Mouse (Mus musculus) MN1 (cell line): Measurements from ENCODE around the gene Frmpd2.
A peak's percentile ranks its signal among the peaks of the same experiment; 100 is the strongest.
"Not testable (repeated sequence)": the region's sequence is repeated elsewhere in the genome, so short reads cannot be mapped to it uniquely, and the experiment has no call there.

Experiments used
- DNase-seq: peaks from one replicate; pipeline ENCODE4 v3.0.0-alpha.2; 2016; ENCODE audit warnings: low spot score

Gene Frmpd2

DNA sequence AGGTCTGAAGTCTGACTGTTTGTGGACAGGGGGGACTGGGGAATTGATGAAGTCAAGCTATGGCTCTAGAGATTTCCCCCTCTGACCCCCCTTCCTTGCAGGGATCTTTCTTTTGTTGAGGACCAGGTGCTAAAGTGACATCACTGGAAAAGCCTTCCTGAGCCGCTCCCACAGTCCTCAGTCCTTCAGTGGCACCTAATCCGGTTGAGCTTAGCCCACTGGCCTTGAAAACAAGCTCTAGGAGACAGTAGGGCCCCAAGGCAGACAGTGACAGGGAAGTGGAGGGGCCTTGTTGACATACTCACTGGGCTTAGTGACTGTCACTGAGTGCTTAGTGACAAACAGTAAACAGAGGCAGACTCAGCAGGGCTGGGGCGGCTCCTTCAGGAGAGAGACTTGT is at the start of gene Frmpd2:
Gene Frmpd2, plus strand, starts transcription at position 366 of the 400 bp plus-strand sequence.
- DNase-seq: no peak

GRCm38 (mm10) chr14:33423003-33423402 is 48.5 kb upstream of the Frmpd2 start:
- DNase-seq: no peak

DNA sequence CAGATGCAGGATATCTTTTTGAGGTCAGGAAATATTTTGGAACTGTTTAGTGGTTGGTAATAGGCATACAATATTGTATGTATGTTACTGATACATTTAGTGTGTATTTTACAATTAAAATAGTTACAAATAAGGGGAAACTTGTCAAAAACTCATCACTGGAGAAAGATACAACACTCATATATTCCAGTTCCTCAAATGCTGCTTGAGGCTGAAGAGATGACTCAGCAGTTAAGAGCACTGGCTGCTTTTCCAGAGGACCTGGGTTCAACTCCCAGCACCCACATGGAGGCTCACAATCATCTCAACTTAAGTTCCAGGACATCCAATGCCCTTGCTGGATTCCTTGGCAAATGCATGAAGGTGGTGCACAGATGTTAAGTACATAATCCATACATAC is 47.4 kb upstream of the Frmpd2 start:
- DNase-seq: no peak

GRCm38 (mm10) chr14:33432485-33432884 is 39.0 kb upstream of the Frmpd2 start:
- not testable (repeated sequence) for DNase-seq

GRCm38 (mm10) chr14:33443780-33444179 is 27.7 kb upstream of the Frmpd2 start:
- DNase-seq: no peak

- no peak for DNase-seq
Observed at GRCm38 (mm10) chr14:33445962-33446361, 25.5 kb upstream of the Frmpd2 start.

- peak; percentile 34 for DNase-seq
Observed at GRCm38 (mm10) chr14:33446561-33447023, 24.9 kb upstream of the Frmpd2 start.

- peak; percentile 97 for DNase-seq
Observed at GRCm38 (mm10) chr14:33447027-33447569, 24.4 kb upstream of the Frmpd2 start, which contains the start of gene Mapk8. TSS of gene Mapk8 (minus strand) at chr14:33447158.

DNA sequence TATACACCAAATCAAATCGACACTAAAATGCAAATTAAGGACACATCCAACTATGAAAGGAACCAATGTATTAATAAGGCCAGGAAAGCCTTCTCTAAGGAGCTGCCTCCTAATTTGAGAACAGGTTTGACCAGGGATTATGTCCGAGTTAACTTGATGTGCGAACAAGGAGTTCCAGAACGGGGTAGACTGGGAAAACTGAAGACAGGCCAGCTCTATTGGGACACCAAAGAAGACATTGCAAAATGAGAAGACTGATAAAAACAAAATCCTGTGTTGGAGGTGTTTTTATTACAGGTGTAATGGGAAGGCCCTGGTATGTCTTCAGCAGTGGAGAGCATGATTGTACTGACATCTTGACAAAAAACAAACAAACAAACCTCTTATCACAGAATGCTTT is 23.2 kb upstream of the Frmpd2 start:
- no peak for DNase-seq

GRCm38 (mm10) chr14:33449296-33449840 is 22.1 kb upstream of the Frmpd2 start:
- no peak for DNase-seq

DNA sequence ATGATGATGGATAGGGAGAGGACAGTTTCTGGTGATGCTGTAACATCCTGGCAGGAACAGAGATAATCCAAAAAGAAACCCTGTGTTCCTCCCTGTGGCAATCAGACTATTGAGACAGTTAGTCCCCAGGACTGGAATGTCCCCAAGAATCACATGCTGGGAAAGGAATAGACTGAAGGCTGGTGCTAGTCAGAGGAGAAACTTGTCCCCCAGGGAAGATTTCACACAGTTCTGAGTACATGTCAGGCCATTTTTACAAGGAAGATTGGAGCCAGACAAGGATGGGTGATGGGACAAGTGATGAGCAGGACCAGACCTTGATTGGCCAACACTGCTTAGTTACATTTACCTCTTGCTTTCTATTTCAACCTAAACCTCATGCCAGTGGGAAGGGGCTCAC is 21.2 kb upstream of the Frmpd2 start:
- no peak for DNase-seq

GRCm38 (mm10) chr14:33463658-33464057 is 7.8 kb upstream of the Frmpd2 start:
- no peak for DNase-seq

- no peak for DNase-seq
Observed at GRCm38 (mm10) chr14:33467766-33468165, 3.7 kb upstream of the Frmpd2 start.

DNA sequence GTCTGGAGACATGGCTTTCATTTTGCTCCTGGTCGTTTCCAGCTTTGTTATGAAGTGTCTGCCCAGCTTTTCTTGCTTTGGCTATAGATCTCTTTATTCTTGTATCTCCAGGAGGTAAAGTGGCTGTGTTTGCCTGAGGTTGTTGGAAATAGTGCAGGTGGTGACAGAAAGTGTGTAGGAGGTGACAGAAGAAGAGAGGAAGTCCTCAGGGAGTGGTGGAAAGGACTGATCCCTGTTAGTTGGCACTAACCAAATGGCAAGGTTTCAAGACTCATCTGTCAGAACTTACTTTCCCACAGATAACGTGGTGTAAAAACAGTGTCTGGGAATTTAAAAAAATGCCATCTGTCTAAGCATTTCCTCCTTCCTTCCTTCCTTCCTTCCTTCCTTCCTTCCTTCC is 3.0 kb downstream of the Frmpd2 start:
- DNase-seq: no peak

GRCm38 (mm10) chr14:33476094-33476760 is 4.7 kb downstream of the Frmpd2 start:
- DNase-seq: no peak

DNA sequence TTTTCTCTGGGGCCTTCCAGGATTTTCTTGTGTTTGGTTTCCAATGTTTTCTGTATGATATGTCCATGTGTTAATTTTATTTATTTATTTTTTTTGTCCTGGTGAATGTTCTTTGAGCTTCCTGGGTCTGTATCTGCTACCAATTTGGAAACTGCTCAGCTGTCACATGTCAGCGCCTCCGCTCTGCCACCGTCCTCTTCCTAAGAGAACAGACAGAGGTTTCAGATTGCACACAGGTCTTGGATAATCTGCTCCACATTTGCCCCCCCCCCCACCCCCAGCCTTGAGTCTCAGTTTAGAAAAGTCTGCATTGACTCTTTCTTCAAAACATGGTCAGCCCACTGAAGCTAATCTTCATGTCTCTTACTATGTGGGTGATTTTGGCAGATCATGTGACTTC is 10.5 kb downstream of the Frmpd2 start:
- DNase-seq: no peak

DNA sequence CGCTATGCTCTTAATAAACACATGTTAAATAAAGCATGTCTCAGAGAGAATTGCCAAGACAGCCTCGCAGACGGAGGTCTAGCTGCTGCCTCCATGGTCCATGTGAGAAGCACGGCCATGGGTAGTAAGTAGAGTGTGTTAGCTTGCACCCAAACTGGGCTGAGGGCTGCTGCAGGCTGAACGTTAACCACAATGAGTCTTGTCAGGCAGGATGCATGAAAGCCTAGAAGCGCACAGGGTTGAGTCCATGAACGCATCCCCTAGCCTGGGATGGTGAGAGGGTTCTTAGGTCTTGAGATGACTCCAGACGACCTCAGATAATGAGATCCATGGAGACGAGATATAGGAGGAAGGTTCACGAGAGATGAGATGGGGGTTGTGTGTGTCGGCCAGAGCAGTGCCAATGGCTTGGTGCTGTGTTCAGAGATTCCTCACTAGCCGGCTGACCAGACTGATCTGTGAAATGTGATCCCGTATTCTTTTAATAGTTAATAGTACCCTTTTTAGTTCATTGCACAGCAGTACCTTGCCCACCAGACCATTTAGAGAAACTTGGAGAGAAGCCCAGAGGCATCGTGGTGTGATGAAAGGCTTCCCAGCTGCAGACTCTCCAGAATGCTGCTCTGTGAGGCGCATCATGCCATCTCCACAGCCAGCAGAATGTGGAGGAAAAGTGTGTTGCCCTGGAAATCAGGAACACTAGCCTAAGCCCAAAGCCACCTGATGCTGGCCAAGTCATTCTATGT is 16.5 kb downstream of the Frmpd2 start:
- DNase-seq: no peak

DNA sequence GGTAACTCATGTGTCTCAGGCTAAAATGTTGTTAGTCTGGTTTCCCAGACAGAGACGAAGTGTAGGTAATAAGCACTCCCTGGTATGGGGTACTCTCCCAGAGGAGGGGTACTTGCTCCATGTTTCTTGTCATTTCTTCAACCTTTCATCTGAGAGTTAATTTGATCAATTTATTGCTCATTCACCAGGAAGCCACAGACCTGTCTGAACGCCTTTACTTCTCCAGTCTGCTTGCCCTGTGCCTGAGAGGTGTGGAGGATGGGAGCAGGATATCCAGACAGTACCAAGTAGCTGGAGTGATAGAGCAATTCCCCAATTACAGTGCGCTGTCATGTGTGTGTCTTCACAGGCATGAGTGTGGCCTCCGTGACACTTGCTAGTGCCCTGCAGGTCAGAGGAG is 23.7 kb downstream of the Frmpd2 start:
- DNase-seq: no peak

GRCm38 (mm10) chr14:33497418-33497817 is 25.9 kb downstream of the Frmpd2 start:
- no peak for DNase-seq

- no peak for DNase-seq
Observed at GRCm38 (mm10) chr14:33498849-33499248, 27.4 kb downstream of the Frmpd2 start.

DNA sequence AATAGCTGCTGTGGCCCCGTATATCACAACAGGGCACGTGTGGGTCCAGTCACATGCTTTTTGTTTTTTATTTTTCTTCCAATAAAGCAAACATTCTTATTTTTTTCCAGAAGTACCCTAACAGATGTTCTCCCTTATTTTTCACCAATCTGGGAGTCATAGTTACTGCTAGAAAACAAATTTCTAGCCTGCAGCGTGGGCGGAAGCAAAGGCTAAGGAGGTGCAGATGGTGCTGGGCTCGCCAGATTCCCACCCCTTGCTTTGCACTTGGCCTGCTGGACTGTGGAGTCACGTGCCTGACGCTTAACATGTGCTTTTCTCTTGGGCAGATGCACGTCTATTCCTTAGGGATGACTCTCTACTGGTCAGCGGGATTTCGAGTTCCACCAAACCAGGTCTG is 29.1 kb downstream of the Frmpd2 start:
- DNase-seq: no peak

DNA sequence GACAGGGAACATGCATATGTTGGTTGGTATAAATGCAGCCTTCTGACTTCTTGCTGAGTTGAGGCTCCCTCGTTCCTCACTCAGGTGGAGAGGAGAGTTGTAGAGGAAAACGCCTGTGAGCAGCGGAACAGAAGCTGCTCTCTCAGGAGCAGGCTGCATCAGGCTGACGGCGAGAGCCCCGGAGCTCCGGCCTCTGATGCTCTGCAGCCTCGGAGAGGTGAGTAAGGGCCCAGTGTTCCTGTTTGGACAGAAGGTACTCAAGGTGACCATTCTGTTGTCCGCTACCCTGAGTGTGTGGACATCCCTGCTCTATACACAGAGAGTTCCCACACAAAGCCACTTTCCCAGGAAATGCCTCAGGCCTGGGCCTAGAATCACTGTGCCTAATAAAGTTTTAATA is 31.8 kb downstream of the Frmpd2 start:
- DNase-seq: no peak

- DNase-seq: no peak
Observed at GRCm38 (mm10) chr14:33506696-33507095, 35.2 kb downstream of the Frmpd2 start.
